Mouse (Mus musculus) spleen, adult 2 months (tissue): ENCODE results near the gene Kcnn3.

Source experiments
- CTCF ChIP-seq: fragments of 200-500 bp; IDR thresholded peaks from 2 replicates; pipeline ENCODE4 v1.5.1; 2011; ENCODE audit warnings: mild to moderate bottlenecking, inconsistent platforms; ENCODE audit not compliant: insufficient read depth, insufficient read length, insufficient replicate concordance; ENCODE audit errors: extremely low read depth
- POLR2A ChIP-seq: fragments of 200-500 bp; IDR thresholded peaks from 2 replicates; pipeline ENCODE4 v1.6.1; 2011; ENCODE audit warnings: low read depth, low read length, inconsistent platforms

- TF ChIP-seq POLR2A (no peak), CTCF (no peak)
Measured at GRCm38 (mm10) chr3:89677617-89678016, 157.7 kb downstream of the Kcnn3 start.
